Mouse (Mus musculus) small intestine, adult 2 months (tissue): Measurements from ENCODE around the gene Gm20696. TPM values are rescaled to one million over a fixed set of nuclear protein-coding genes. Genes with fewer than 3 reads are reported as not detected.

ENCODE experiments used
- H3K27ac ChIP-seq: fragments of 200-500 bp; 2 replicates; pipeline ENCODE4 v1.5.1; 2012; ENCODE audit warnings: low read depth, low read length, control low read depth, inconsistent platforms; ENCODE audit not compliant: insufficient read depth
- H3K27me3 ChIP-seq: fragments of 200-500 bp; 2 replicates; pipeline ENCODE4 v1.6.1; 2012; ENCODE audit warnings: mild to moderate bottlenecking, moderate library complexity, low read length, inconsistent platforms; ENCODE audit not compliant: control insufficient read depth, insufficient read depth
- H3K36me3 ChIP-seq: fragments of 200-500 bp; 2 replicates; pipeline ENCODE4 v1.6.1; 2012; ENCODE audit warnings: mild to moderate bottlenecking, low read length, control low read depth, inconsistent platforms; ENCODE audit not compliant: control insufficient read depth, insufficient read depth
- H3K4me1 ChIP-seq: fragments of 200-500 bp; 2 replicates; pipeline ENCODE4 v1.6.1; 2012; ENCODE audit warnings: low read length, inconsistent platforms, mixed read lengths; ENCODE audit not compliant: control insufficient read depth, insufficient read depth, insufficient read length
- H3K4me3 ChIP-seq: fragments of 200-500 bp; 2 replicates; pipeline ENCODE4 v1.5.1; 2012; ENCODE audit warnings: low read depth, mild to moderate bottlenecking, control low read depth, inconsistent platforms, low read length, moderate library complexity
- CTCF ChIP-seq: fragments of 200-500 bp; IDR thresholded peaks from 2 replicates; pipeline ENCODE4 v1.5.1; 2012; ENCODE audit warnings: low read depth, mild to moderate bottlenecking, control low read depth, inconsistent platforms, low read length, moderate library complexity, mixed read lengths; ENCODE audit not compliant: insufficient replicate concordance, insufficient read length; ENCODE audit errors: extremely low read depth
- POLR2A ChIP-seq: fragments of 200-500 bp; IDR thresholded peaks from 2 replicates; pipeline ENCODE4 v1.6.1; 2012; ENCODE audit warnings: low read depth, mild to moderate bottlenecking, control low read depth, inconsistent platforms, low read length, moderate library complexity
- WGBS: fragments of 180-500 bp; shearing (Covaris S2); methylation state at CpG from one replicate; pipeline ENCODE4 v1.1.7; 2018; 5-methylcytosine and 5-hydroxymethylcytosine counted together
- polyA plus RNA-seq: library from polyadenylated mRNA; depleted of rRNA; stranded (reverse); fragments of >200 nt; gene quantifications from 2 replicates; pipeline ENCODE4 v1.2.3, GENCODE M21; 2012

The Gm20696 gene
- polyA plus RNA-seq, 1 experiment: 0.57 TPM

- H3K27ac ChIP-seq: no peak overlapping the region
- H3K4me3 ChIP-seq: no peak overlapping the region
- 81% methylated on average over 1 of the region's 1 CpGs for WGBS
- H3K36me3 ChIP-seq: no peaks in the 10 kb centered on the region
- H3K27me3 ChIP-seq: no peaks in the 10 kb centered on the region
- H3K4me1 ChIP-seq: no peaks in the 10 kb centered on the region
- TF ChIP-seq CTCF (no peak), POLR2A (no peak)
Observed at GRCm38 (mm10) chr6:99617415-99617814, 49.2 kb downstream of the Gm20696 start.

GRCm38 (mm10) chr6:99615272-99615751, 51.3 kb downstream of the Gm20696 start:
- H3K4me1 ChIP-seq: 0 out of 2 replicates have a peak, but pooled peaks cover 4% of the 10 kb centered on the region
- 56% methylated on average over 10 of the region's 10 CpGs for WGBS

GRCm38 (mm10) chr6:99614566-99615271, 51.9 kb downstream of the Gm20696 start:
- 69% methylated on average over 17 of the region's 17 CpGs for WGBS
- Histone ChIP-seq H3K4me3 (no peak overlapping the region), H3K27me3 (no peaks in the 10 kb centered on the region), H3K27ac (no peak overlapping the region), H3K36me3 (no peaks in the 10 kb centered on the region), H3K4me1 (0 out of 2 replicates have a peak, but pooled peaks cover 4% of the 10 kb centered on the region)
- TF ChIP-seq POLR2A (no peak), CTCF (no peak)

More at GRCm38 (mm10) chr6:99615272-99615751, 51.3 kb downstream of the Gm20696 start:
- TF ChIP-seq CTCF (no peak), POLR2A (no peak)
- H3K27me3 ChIP-seq: no peaks in the 10 kb centered on the region
- no peak overlapping the region for H3K4me3 ChIP-seq
- no peak overlapping the region for H3K27ac ChIP-seq
- H3K36me3 ChIP-seq: no peaks in the 10 kb centered on the region

GRCm38 (mm10) chr6:99611866-99612265, 54.7 kb downstream of the Gm20696 start:
- TF ChIP-seq POLR2A (no peak), CTCF (no peak)
- Histone ChIP-seq H3K27ac (no peak overlapping the region), H3K36me3 (no peaks in the 10 kb centered on the region), H3K27me3 (no peaks in the 10 kb centered on the region), H3K4me1 (0 out of 2 replicates have a peak, but pooled peaks cover 4% of the 10 kb centered on the region), H3K4me3 (no peak overlapping the region)
- 49% methylated on average over 6 of the region's 6 CpGs for WGBS

- Histone ChIP-seq H3K4me3 (no peak overlapping the region), H3K27ac (no peak overlapping the region), H3K4me1 (0 out of 2 replicates have a peak, but pooled peaks cover 4% of the 10 kb centered on the region), H3K27me3 (no peaks in the 10 kb centered on the region), H3K36me3 (no peaks in the 10 kb centered on the region)
- TF ChIP-seq POLR2A: no peak
- TF ChIP-seq CTCF: no peak
- WGBS: 49% methylated on average over 14 of the region's 14 CpGs
Observed at GRCm38 (mm10) chr6:99610454-99611427, 55.9 kb downstream of the Gm20696 start.

- no peak overlapping the region for H3K4me3 ChIP-seq
- H3K27me3 ChIP-seq: no peaks in the 10 kb centered on the region
- 0 out of 2 replicates have a peak, but pooled peaks cover 4% of the 10 kb centered on the region for H3K4me1 ChIP-seq
- H3K27ac ChIP-seq: no peak overlapping the region
- H3K36me3 ChIP-seq: no peaks in the 10 kb centered on the region
- TF ChIP-seq POLR2A (no peak), CTCF (no peak)
- 77% methylated on average over 7 of the region's 7 CpGs for WGBS
Observed at GRCm38 (mm10) chr6:99606079-99606478, 60.5 kb downstream of the Gm20696 start.
